Mouse (Mus musculus) neutrophil, adult 59 days (primary cell): ENCODE results near the gene 1700049E17Rik2. TPM values are rescaled to one million over a fixed set of nuclear protein-coding genes. Genes with fewer than 3 reads are reported as not detected.

Experiments used
- total RNA-seq, 2 experiments: library from RNA; stranded (reverse); gene quantifications; 1 replicate in 1 of 2; 2 replicates in 1 of 2; pipeline ENCODE4 v1.2.4; 2023

1700049E17Rik2 gene
- total RNA-seq, result not detected

GRCm38 (mm10) chr14:41572911-41573310 is at the start of gene 1700049E17Rik2:
1700049E17Rik2 (plus strand) TSS chr14:41573211.

DNA sequence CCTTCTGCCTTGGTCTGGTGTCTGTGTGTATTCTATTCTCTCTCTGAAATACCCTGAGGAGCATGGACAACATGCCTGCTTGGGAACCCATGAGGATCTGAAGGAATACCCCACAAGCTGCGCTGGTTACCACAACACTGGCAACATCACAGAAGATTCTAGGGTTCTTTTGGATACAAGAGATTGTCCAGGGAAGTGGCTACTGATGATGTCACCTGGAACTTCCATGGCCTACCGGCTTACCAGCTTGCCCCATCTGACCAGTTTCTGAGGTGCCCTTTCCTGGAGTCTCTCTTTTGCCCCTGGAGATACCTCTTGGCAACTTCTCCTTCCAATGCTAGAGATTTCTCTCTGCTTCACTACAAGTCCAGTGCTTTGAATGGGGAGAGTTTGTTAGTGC is 17.5 kb upstream of the 1700049E17Rik2 start, which contains the start of gene Gm7970:
Gene Gm7970, minus strand, starts transcription at position 101 of the 400 bp plus-strand sequence.

GRCm38 (mm10) chr14:41624512-41624911 is 51.5 kb downstream of the 1700049E17Rik2 start, which contains the start of gene Gm3072:
Gm3072 (minus strand) TSS chr14:41624612.

Other genes starting within 250 kb of the 1700049E17Rik2 start
- gene Gm5798, start 224.6 kb upstream of the 1700049E17Rik2 start, total RNA-seq, result not detected
- gene Gm7945, start 186.8 kb upstream of the 1700049E17Rik2 start, total RNA-seq, result not detected
- gene Gm6482, start 164.9 kb upstream of the 1700049E17Rik2 start, total RNA-seq, result not detected
- not detected for gene Gm7954, start 119.7 kb upstream of the 1700049E17Rik2 start, total RNA-seq
- gene Gm3486, start 83.7 kb upstream of the 1700049E17Rik2 start, total RNA-seq, result not detected
- not detected for gene Gm7970, start 17.6 kb upstream of the 1700049E17Rik2 start, total RNA-seq
- gene Gm3072, start 51.4 kb downstream of the 1700049E17Rik2 start, total RNA-seq, result not detected
- gene Gm3676, start 73.3 kb downstream of the 1700049E17Rik2 start, total RNA-seq, result not detected
- not detected for gene Gm8068, start 128.7 kb downstream of the 1700049E17Rik2 start, total RNA-seq
- gene Gm7929, start 177.4 kb downstream of the 1700049E17Rik2 start, total RNA-seq, result not detected
- gene Gm47189, start 199.2 kb downstream of the 1700049E17Rik2 start, total RNA-seq, result not detected